In genomic region chr7:96303963-96304362, GRCm38 (mm10) we compare ENCODE assay signal across 21 mouse cellular contexts.
DNase-seq lines count a peak whose midpoint lies in the region; ATAC-seq and TF ChIP-seq lines count a peak whose summit lies in the region.
"Had no signal": no experiment of that assay in that cellular context is flagged by ENCODE, and none has a peak within 500 bp of the region (broad histone marks: within the 10 kb centered on the region; RNA-seq: fewer than 3 reads in every experiment).

No protein-coding gene starts in this region.

- H3K79me2 ChIP-seq in myocyte (ENCODE audit: control insufficient read depth, insufficient read depth) = no peaks in the 10 kb centered on the region

- H3K4me3 ChIP-seq in gastrocnemius, adult 2 months = no peak overlapping the region
- no peak overlapping the region for H3K4me3 ChIP-seq in midbrain, embryonic 10.5 days
- no peak overlapping the region for H3K4me3 ChIP-seq in midbrain, postnatal 0 days (ENCODE audit: low read depth, low read length)
- H3K4me3 ChIP-seq in myocyte = no peak overlapping the region
- H3K4me3 ChIP-seq: embryonic facial prominence, embryonic 15.5 days; erythroblast, embryonic 14.5 days; forebrain, embryonic 10.5 days; forebrain, embryonic 15.5 days; heart, embryonic 10.5 days; hindbrain, embryonic 13.5 days had no signal

- no peak overlapping the region for H3K9ac ChIP-seq in midbrain, postnatal 0 days (replicated peaks; ENCODE audit: low read length, poor library complexity, severe bottlenecking)
- H3K9ac ChIP-seq: embryonic facial prominence, embryonic 15.5 days; forebrain, embryonic 15.5 days; hindbrain, embryonic 13.5 days had no signal

- intact Hi-C loops in gastrocnemius, postnatal 14 days (cut with DNase I; ENCODE audit: low total_unique reads) = no loop called here
- intact Hi-C loops in gastrocnemius, adult 2 months (cut with DNase I) = no loop called here

- DNase-seq in gastrocnemius, postnatal 14 days = peak; percentile 14
- no peak for DNase-seq in gastrocnemius, adult 2 months
- DNase-seq in midbrain, embryonic 10.5 days (ENCODE audit: low spot score) = no peak
- DNase-seq in midbrain, postnatal 0 days (ENCODE audit: low spot score) = no peak
- peak; percentile 31 for DNase-seq in adipocyte (ENCODE audit: low spot score)
- DNase-seq in cerebellum, adult 9-10 months = no peak
- DNase-seq in cerebellum, adult 11-12 months = no peak
- DNase-seq: adrenal gland, postnatal 10 days; cerebellum, adult 11 months; cerebellum, adult 9-11 months; cerebellum, postnatal 36 days; gastrocnemius, postnatal 36 days; heart, adult 18-20 months had no signal

- no peak for TF ChIP-seq POLR2A in myocyte (IDR thresholded peaks at IDR 0.05; ENCODE audit: insufficient read length, low read depth)

- peaks cover 75% of the 10 kb centered on the region for H3K4me1 ChIP-seq in midbrain, embryonic 10.5 days
- no peaks in the 10 kb centered on the region for H3K4me1 ChIP-seq in midbrain, postnatal 0 days (ENCODE audit: insufficient read depth, low read length)

- ATAC-seq in midbrain, postnatal 0 days (ENCODE audit: low FRiP score) = no peak
- ATAC-seq: forebrain, embryonic 15.5 days; hindbrain, postnatal 0 days had no signal

- H3K4me2 ChIP-seq in midbrain, postnatal 0 days (ENCODE audit: low read depth, low read length, poor library complexity, severe bottlenecking) = no peak overlapping the region
- no peak overlapping the region for H3K4me2 ChIP-seq in myocyte (ENCODE audit: low read depth)
- H3K4me2 ChIP-seq: embryonic facial prominence, embryonic 15.5 days; forebrain, embryonic 15.5 days; hindbrain, embryonic 13.5 days had no signal

- H3ac ChIP-seq in myocyte (ENCODE audit: control insufficient read depth, insufficient read length) = no peak overlapping the region

- no peak overlapping the region for H3K27ac ChIP-seq in gastrocnemius, adult 2 months
- H3K27ac ChIP-seq in midbrain, embryonic 10.5 days (replicated peaks) = 0 out of 2 replicates have a peak overlapping the region, but pooled peaks have one; percentile 1
- H3K27ac ChIP-seq in midbrain, postnatal 0 days (ENCODE audit: low read depth, low read length) = no peak overlapping the region
- H3K27ac ChIP-seq: embryonic facial prominence, embryonic 15.5 days; forebrain, embryonic 10.5 days; forebrain, embryonic 15.5 days; heart, embryonic 10.5 days; hindbrain, embryonic 13.5 days; hindbrain, postnatal 0 days had no signal

- WGBS in midbrain, embryonic 10.5 days = 24% methylated on average over 2 of the region's 2 CpGs
- WGBS in midbrain, postnatal 0 days = 48% methylated on average over 2 of the region's 2 CpGs

- no peak for TF ChIP-seq CTCF in gastrocnemius, adult 2 months (IDR thresholded peaks at IDR 0.05)
- TF ChIP-seq CTCF in midbrain, postnatal 0 days (IDR thresholded peaks at IDR 0.05) = no peak

- no peaks in the 10 kb centered on the region for H3K36me3 ChIP-seq in midbrain, embryonic 10.5 days
- H3K36me3 ChIP-seq in midbrain, postnatal 0 days (ENCODE audit: insufficient read depth, low read length) = no peaks in the 10 kb centered on the region
- no peaks in the 10 kb centered on the region for H3K36me3 ChIP-seq in myocyte (ENCODE audit: control insufficient read depth, insufficient read depth)
- H3K36me3 ChIP-seq: embryonic facial prominence, embryonic 15.5 days; forebrain, embryonic 10.5 days; forebrain, embryonic 15.5 days; heart, embryonic 10.5 days; hindbrain, embryonic 13.5 days had no signal

- H3K9me3 ChIP-seq in midbrain, embryonic 10.5 days (replicated peaks) = no peaks in the 10 kb centered on the region
- H3K9me3 ChIP-seq in midbrain, postnatal 0 days (ENCODE audit: low read length) = no peaks in the 10 kb centered on the region
- H3K9me3 ChIP-seq: embryonic facial prominence, embryonic 15.5 days; forebrain, embryonic 10.5 days; forebrain, embryonic 15.5 days; heart, embryonic 10.5 days; hindbrain, embryonic 13.5 days had no signal

- no peaks in the 10 kb centered on the region for H3K27me3 ChIP-seq in midbrain, embryonic 10.5 days (ENCODE audit: low read depth, poor library complexity, severe bottlenecking)
- no peaks in the 10 kb centered on the region for H3K27me3 ChIP-seq in midbrain, postnatal 0 days (ENCODE audit: insufficient read depth, low read length)
- H3K27me3 ChIP-seq in myocyte (ENCODE audit: control insufficient read depth, insufficient read depth, insufficient read length) = no peaks in the 10 kb centered on the region
- H3K27me3 ChIP-seq: embryonic facial prominence, embryonic 15.5 days; forebrain, embryonic 15.5 days; hindbrain, embryonic 13.5 days had no signal

TF ChIP-seq in myocyte, 11 proteins besides CTCF, POLR2A, EP300 and RAD21:
- TF ChIP-seq USF1 (IDR thresholded peaks at IDR 0.05; ENCODE audit: low read depth) (no peak), MYOG (IDR thresholded peaks at IDR 0.05; ENCODE audit: control insufficient read depth in 1 of 3, insufficient read depth in 1 of 3, insufficient read length in 2 of 3, low read depth in 2 of 3) (peak in 2 of 3 experiments; percentile 72 to 77), TCF12 (IDR thresholded peaks at IDR 0.05; ENCODE audit: insufficient read depth, poor library complexity, severe bottlenecking) (peak; percentile 51), TCF3 (IDR thresholded peaks at IDR 0.05; ENCODE audit: insufficient read length, low read depth) (no peak), MYOD1 (IDR thresholded peaks at IDR 0.05; ENCODE audit: control insufficient read depth in 1 of 3, insufficient read length in 2 of 3, low read depth in 2 of 3) (peak in 1 of 3 experiments; percentile 53), E2F4 (IDR thresholded peaks at IDR 0.05; ENCODE audit: insufficient read depth) (no peak), REST (IDR thresholded peaks at IDR 0.05; ENCODE audit: insufficient read depth, insufficient read length) (no peak), POLR2AphosphoS2 (IDR thresholded peaks at IDR 0.05; ENCODE audit: insufficient read length, low read depth) (no peak), CEBPB (IDR thresholded peaks at IDR 0.05; ENCODE audit: insufficient read depth, poor library complexity, severe bottlenecking) (no peak), MAX (IDR thresholded peaks at IDR 0.05; ENCODE audit: low read depth) (no peak), SRF (IDR thresholded peaks at IDR 0.05; ENCODE audit: control insufficient read depth, insufficient read length, low read depth) (no peak)

Comparison
In these comparisons a context has a peak if more than half of its experiments do, and no peak if none do; other contexts are left out.
1. DNase-seq: peak in gastrocnemius, postnatal 14 days (single experiment) and adipocyte (single experiment); none in gastrocnemius, adult 2 months (single experiment), midbrain, embryonic 10.5 days (single experiment), midbrain, postnatal 0 days (single experiment), cerebellum, adult 9-10 months (single experiment) and cerebellum, adult 11-12 months (single experiment).